Mouse (Mus musculus): ENCODE data around the gene Ltk. TPM values are rescaled to one million over a fixed set of nuclear protein-coding genes. Genes with fewer than 3 reads are reported as not detected.

Ltk gene
- total RNA-seq, 2 experiments from 2014 or later: 0.15 TPM; not detected in 1

DNA sequence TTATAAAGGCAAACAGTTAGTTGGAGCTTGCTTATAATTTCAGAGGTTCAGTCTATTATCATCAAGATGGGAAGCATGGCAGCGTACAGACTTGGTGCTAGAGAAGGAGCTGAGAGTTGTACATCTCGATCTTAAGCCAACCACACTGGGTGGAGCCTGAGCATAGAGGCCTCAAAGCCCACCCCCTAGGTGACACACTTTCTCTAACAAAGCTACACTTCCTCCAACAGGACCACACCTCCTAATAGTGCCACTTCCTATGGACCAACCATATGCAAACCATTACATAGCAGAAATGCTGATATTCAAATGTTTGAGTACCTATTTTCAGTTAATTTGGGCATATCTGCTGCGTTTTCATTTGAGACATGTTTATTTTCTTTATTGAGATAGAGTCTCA lies 50.2 kb downstream of the Ltk start:
- no peak for DNase-seq
- intact Hi-C loops (cut with DNase I): no loop called here

DNA sequence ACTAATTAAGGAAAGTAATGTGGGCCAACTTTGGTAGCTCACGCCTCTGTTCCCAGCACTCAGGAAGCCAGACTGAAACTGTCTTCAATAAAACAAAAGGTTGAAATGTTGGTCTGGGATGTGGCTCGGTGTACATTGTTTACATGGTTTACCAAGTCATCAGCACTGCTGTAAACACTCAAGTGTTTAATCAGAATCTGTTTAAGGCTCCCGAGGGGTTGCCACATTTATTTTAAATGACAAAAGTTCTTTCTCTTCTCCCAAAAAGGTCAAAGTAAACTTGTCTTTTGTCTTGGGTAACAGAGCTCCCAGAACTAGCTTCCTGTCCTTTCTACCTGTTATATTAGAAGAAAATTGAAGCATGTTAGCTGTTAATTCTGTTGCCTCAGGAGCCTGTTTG lies 52.6 kb downstream of the Ltk start:
- DNase-seq: no peak
- intact Hi-C loops (cut with DNase I): no loop called here

DNA sequence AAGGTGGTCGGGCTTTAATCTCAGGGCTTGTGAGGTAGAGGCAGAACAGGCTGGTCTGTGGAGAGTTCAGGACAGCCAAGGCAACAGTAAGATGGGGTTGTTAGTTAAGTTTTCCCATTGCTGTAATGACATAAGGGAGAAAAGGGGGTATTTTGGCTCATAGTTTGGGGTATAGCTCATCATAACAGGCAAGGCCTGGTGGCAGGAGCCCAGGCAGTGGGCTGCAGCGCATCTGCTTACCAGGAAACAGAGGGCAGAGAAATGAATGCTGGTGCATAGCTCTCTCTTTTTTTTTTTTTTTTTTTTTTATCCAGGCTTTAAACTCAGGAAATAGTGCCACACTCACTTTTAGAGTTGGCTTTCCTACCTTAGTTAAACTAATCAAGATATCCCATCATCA lies 57.1 kb downstream of the Ltk start:
- no peak for DNase-seq
- intact Hi-C loops (cut with DNase I): no loop called here

Other genes with a start within 250 kb of the Ltk start
- gene Exd1, start 212.8 kb downstream of the Ltk start, total RNA-seq (2021): under 1 TPM; 0.07 to 0.37 TPM
- 100 to 1,000 TPM in 1 of 2 experiments, 10 to 100 TPM in 1; 97.5 to 100 TPM for gene Chp1, start 212.7 kb downstream of the Ltk start, total RNA-seq (2021)
- gene Nusap1, start 142.1 kb downstream of the Ltk start, total RNA-seq (2021): 10 to 100 TPM in 1 of 2 experiments, 1 to 10 TPM in 1; 8.8 to 11.4 TPM
- gene Oip5, start 142.0 kb downstream of the Ltk start, total RNA-seq (2021): 1 to 10 TPM; 3.7 to 4.4 TPM
- 10 to 100 TPM; 56.6 to 57.6 TPM for gene Ndufaf1, start 97.6 kb downstream of the Ltk start, total RNA-seq (2021)
- 10 to 100 TPM; 24.6 to 27.3 TPM for gene Rtf1, start 85.4 kb downstream of the Ltk start, total RNA-seq (2021)
- gene Itpka, start 18.1 kb downstream of the Ltk start, total RNA-seq (2021): 1 to 10 TPM in 1 of 2 experiments, under 1 TPM in 1; 0.74 to 1.5 TPM
- gene Rpap1, start 27.1 kb upstream of the Ltk start, total RNA-seq (2021): 10 to 100 TPM; 13.7 to 14.4 TPM
- gene Tyro3, start 37.3 kb upstream of the Ltk start, total RNA-seq (2021): 1 to 10 TPM; 5.0 to 6.6 TPM
- gene Mga, start 136.8 kb upstream of the Ltk start, total RNA-seq (2021): 10 to 100 TPM; 53.2 to 54.4 TPM
- 10 to 100 TPM; 11.8 to 12.7 TPM for gene Mapkbp1, start 212.3 kb upstream of the Ltk start, total RNA-seq (2021)

Data from heart, postnatal 10 days (tissue).